26 mouse cellular contexts compared by ENCODE assay signal in the genomic region with DNA sequence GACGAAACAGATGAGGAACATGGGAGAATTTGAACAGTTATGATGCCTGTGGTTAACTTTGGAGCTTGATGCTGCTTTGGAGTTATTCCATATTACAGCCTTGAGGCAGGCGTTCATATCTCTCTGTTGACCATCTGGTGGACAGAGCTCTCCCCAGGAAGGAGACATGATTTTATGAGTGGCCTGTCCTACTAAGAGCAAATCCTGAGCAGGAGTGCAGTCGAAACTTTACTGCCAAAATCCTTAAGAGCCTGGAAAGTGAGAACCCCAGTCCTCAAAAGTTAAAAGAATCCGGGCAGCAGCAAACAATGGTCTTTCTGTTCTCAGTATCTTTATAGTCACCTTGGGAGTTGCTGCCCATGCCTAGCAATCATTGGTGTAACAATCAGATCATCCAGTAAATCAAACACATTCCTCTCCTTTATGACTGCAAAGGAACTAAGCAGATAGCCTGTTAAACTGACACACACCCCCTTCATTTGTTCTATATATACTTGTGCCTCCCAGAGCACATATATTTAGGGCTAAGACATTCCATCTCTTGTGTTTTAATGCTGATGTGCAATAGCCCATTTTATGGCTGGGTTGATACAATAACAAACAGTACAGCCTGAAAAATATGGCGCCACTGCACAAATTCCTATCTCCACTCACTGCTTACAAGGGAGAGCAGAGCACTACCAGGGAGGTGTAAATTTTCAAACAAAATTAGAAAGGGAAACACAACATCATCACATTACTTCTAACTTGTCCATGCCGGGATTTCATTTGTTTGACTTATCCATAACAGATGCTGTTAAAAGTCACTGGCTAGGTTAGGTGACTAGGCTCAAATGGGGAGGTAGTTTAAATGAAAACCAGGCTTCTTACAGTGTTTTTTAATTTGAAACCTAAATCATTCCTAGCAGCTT.
DNase-seq lines count a peak whose midpoint lies in the region; ATAC-seq lines count a peak whose summit lies in the region.
"Had no signal": no experiment of that assay in that cellular context is flagged by ENCODE, and none has a peak within 500 bp of the region (broad histone marks: within the 10 kb centered on the region; RNA-seq: fewer than 3 reads in every experiment).

No protein-coding gene starts in this region.

- no peaks in the 10 kb centered on the region for H3K36me3 ChIP-seq in kidney, embryonic 15.5 days
- no peaks in the 10 kb centered on the region for H3K36me3 ChIP-seq in limb, embryonic 10.5 days
- no peaks in the 10 kb centered on the region for H3K36me3 ChIP-seq in stomach, embryonic 16.5 days (ENCODE audit: control insufficient read depth, insufficient read depth, low read length)
- H3K36me3 ChIP-seq: embryonic facial prominence, embryonic 12.5 days; hindbrain, embryonic 15.5 days; midbrain, embryonic 15.5 days; neural tube, embryonic 15.5 days had no signal

- WGBS in kidney, embryonic 15.5 days, result 28% methylated on average over 6 of the region's 6 CpGs
- 43% methylated on average over 6 of the region's 6 CpGs for WGBS in limb, embryonic 10.5 days
- 54% methylated on average over 6 of the region's 6 CpGs for WGBS in stomach, embryonic 16.5 days

- H3K27me3 ChIP-seq in kidney, embryonic 15.5 days, result no peaks in the 10 kb centered on the region
- H3K27me3 ChIP-seq in limb, embryonic 10.5 days (ENCODE audit: low read depth, poor library complexity, severe bottlenecking), result no peaks in the 10 kb centered on the region
- no peaks in the 10 kb centered on the region for H3K27me3 ChIP-seq in stomach, embryonic 16.5 days (ENCODE audit: control insufficient read depth, insufficient read depth, low read length)
- H3K27me3 ChIP-seq: embryonic facial prominence, embryonic 12.5 days; hindbrain, embryonic 15.5 days; megakaryocyte, embryonic 14.5 days; midbrain, embryonic 15.5 days; neural tube, embryonic 15.5 days had no signal

- peak; percentile 84 for ATAC-seq in kidney, embryonic 15.5 days (replicated peaks; ENCODE audit: low FRiP score)
- peak; percentile 37; the same call in 1 of the 2 replicates for ATAC-seq in stomach, embryonic 16.5 days (ENCODE audit: insufficient read depth, low FRiP score)
- ATAC-seq: forebrain, embryonic 14.5 days; midbrain, embryonic 15.5 days had no signal

- no peak overlapping the region for H3K9ac ChIP-seq in kidney, embryonic 15.5 days
- H3K9ac ChIP-seq in stomach, embryonic 16.5 days (ENCODE audit: low read length), result no peak overlapping the region
- H3K9ac ChIP-seq: embryonic facial prominence, embryonic 12.5 days; hindbrain, embryonic 15.5 days; midbrain, embryonic 15.5 days; neural tube, embryonic 15.5 days had no signal

- H3K27ac ChIP-seq in kidney, embryonic 15.5 days, result 0 out of 2 replicates have a peak overlapping the region, but pooled peaks have one; percentile 18
- peak overlapping the region; percentile 53; the same call in 1 of the 2 replicates for H3K27ac ChIP-seq in limb, embryonic 10.5 days
- no peak overlapping the region for H3K27ac ChIP-seq in stomach, embryonic 16.5 days (ENCODE audit: low read length)
- H3K27ac ChIP-seq: embryonic facial prominence, embryonic 12.5 days; hindbrain, embryonic 15.5 days; midbrain, embryonic 15.5 days; neural tube, embryonic 15.5 days had no signal

- H3K4me3 ChIP-seq in kidney, embryonic 15.5 days (replicated peaks), result no peak overlapping the region
- no peak overlapping the region; the same call in 1 of the 2 replicates for H3K4me3 ChIP-seq in limb, embryonic 10.5 days
- H3K4me3 ChIP-seq in stomach, embryonic 16.5 days (replicated peaks; ENCODE audit: low read length), result no peak overlapping the region
- H3K4me3 ChIP-seq: embryonic facial prominence, embryonic 12.5 days; hindbrain, embryonic 15.5 days; megakaryocyte, embryonic 14.5 days; midbrain, embryonic 15.5 days; myocyte; neural tube, embryonic 15.5 days had no signal

- no peaks in the 10 kb centered on the region for H3K9me3 ChIP-seq in kidney, embryonic 15.5 days (replicated peaks)
- H3K9me3 ChIP-seq in limb, embryonic 10.5 days (replicated peaks), result no peaks in the 10 kb centered on the region
- no peaks in the 10 kb centered on the region for H3K9me3 ChIP-seq in stomach, embryonic 16.5 days (replicated peaks; ENCODE audit: control insufficient read depth, low read length)
- H3K9me3 ChIP-seq: embryonic facial prominence, embryonic 12.5 days; hindbrain, embryonic 15.5 days; midbrain, embryonic 15.5 days; neural tube, embryonic 15.5 days had no signal

- DNase-seq in kidney, adult 11 months, result no peak
- peak; percentile 79 for DNase-seq in forelimb bud, embryonic 11.5 days (ENCODE audit: low read depth, low spot score)
- DNase-seq in limb, embryonic 10.5 days (ENCODE audit: low spot score), result peak; percentile 39
- no peak for DNase-seq in left cerebral cortex, adult 11 months (ENCODE audit: low spot score)
- no peak for DNase-seq in layer of hippocampus, postnatal 36 days
- DNase-seq: adrenal gland, postnatal 10 days; cerebellum, adult 9-11 months; gastrocnemius, postnatal 14 days; heart, adult 18-20 months; heart, postnatal 36 days; kidney, adult 9 months; layer of hippocampus, adult 9-11 months; lung, adult 18-20 months; lung, postnatal 14 days; spleen, adult 18-20 months; thymus, adult 2 months had no signal

- H3K4me2 ChIP-seq in kidney, embryonic 15.5 days, result no peak overlapping the region
- no peak overlapping the region for H3K4me2 ChIP-seq in stomach, embryonic 16.5 days (ENCODE audit: low read depth, low read length)
- H3K4me2 ChIP-seq: embryonic facial prominence, embryonic 12.5 days; hindbrain, embryonic 15.5 days; liver, embryonic 11.5 days; midbrain, embryonic 15.5 days; neural tube, embryonic 15.5 days had no signal

- H3K4me1 ChIP-seq in kidney, embryonic 15.5 days, result 0 out of 2 replicates have a peak, but pooled peaks cover 3% of the 10 kb centered on the region
- H3K4me1 ChIP-seq in limb, embryonic 10.5 days, result peaks cover 22% of the 10 kb centered on the region
- no peaks in the 10 kb centered on the region for H3K4me1 ChIP-seq in stomach, embryonic 16.5 days (ENCODE audit: control insufficient read depth, insufficient read depth, low read length)
- H3K4me1 ChIP-seq: embryonic facial prominence, embryonic 12.5 days; hindbrain, embryonic 15.5 days; megakaryocyte, embryonic 14.5 days; midbrain, embryonic 15.5 days; neural tube, embryonic 15.5 days had no signal

Comparison
In these comparisons a context has a peak if more than half of its experiments do, and no peak if none do; other contexts are left out.
1. DNase-seq: peak in forelimb bud, embryonic 11.5 days (single experiment) and limb, embryonic 10.5 days (single experiment); none in kidney, adult 11 months (single experiment), left cerebral cortex, adult 11 months (single experiment) and layer of hippocampus, postnatal 36 days (0 of 2).